Mouse (Mus musculus) CH12.LX (cell line): ENCODE results near the gene Spire2. TPM values are rescaled to one million over a fixed set of nuclear protein-coding genes. Genes with fewer than 3 reads are reported as not detected.

Experiments used
- DNase-seq: peaks from one replicate; pipeline ENCODE4 v3.0.0-alpha.2; 2013; ENCODE audit errors: extremely low read depth
- H3K27ac ChIP-seq: 2 replicates; pipeline ENCODE4 v1.5.1; 2012; ENCODE audit warnings: low read depth, mild to moderate bottlenecking, control low read depth, moderate library complexity; ENCODE audit not compliant: insufficient read depth
- H3K27me3 ChIP-seq: replicated peaks from 2 replicates; pipeline ENCODE3; 2012; ENCODE audit warnings: inconsistent platforms
- H3K36me3 ChIP-seq, 2 experiments: replicated peaks in 1 of 2; 2 replicates each; pipeline versions ENCODE3 to v1.6.1; 2012; ENCODE audit warnings: inconsistent platforms in 1 of 2, low read length in 1 of 2, mild to moderate bottlenecking in 1 of 2, mixed read lengths in 1 of 2, moderate library complexity in 1 of 2; ENCODE audit not compliant: control insufficient read depth in 1 of 2, insufficient read depth in 1 of 2
- H3K4me1 ChIP-seq, 2 experiments: 2 replicates each; pipeline ENCODE4 v1.6.1; 2012; ENCODE audit warnings: inconsistent platforms in 1 of 2, moderate library complexity in 1 of 2; ENCODE audit not compliant: insufficient read depth in 2 of 2, control insufficient read depth in 1 of 2
- H3K4me2 ChIP-seq: 2 replicates; pipeline ENCODE4 v1.6.1; 2012; ENCODE audit warnings: low read depth, mild to moderate bottlenecking, control low read depth; ENCODE audit not compliant: poor library complexity, insufficient read depth, severe bottlenecking
- H3K4me3 ChIP-seq, 3 experiments: fragments of 150-350 bp in 1 of 3; sonication (generic) in 1 of 3; replicated peaks in 1 of 3; 2 replicates each; pipeline versions ENCODE3 to v1.5.1; 2011 to 2012; ENCODE audit warnings: low read depth in 2 of 3, low read length in 2 of 3, mild to moderate bottlenecking in 2 of 3, moderate library complexity in 2 of 3, control low read depth in 1 of 3, improper control_type of control experiment in 1 of 3, inconsistent platforms in 1 of 3, mixed read lengths in 1 of 3; ENCODE audit not compliant: poor library complexity in 1 of 3
- H3K79me2 ChIP-seq: replicated peaks from 2 replicates; pipeline ENCODE4 v1.6.1; 2012; ENCODE audit warnings: mild to moderate bottlenecking, moderate library complexity; ENCODE audit not compliant: control insufficient read depth, poor library complexity, insufficient read depth, severe bottlenecking; ENCODE audit errors: extremely low read depth
- H3K9ac ChIP-seq: 2 replicates; pipeline ENCODE4 v1.6.1; 2012; ENCODE audit warnings: low read depth, mild to moderate bottlenecking, control low read depth, moderate library complexity; ENCODE audit not compliant: insufficient read depth
- H3K9me3 ChIP-seq: replicated peaks from 2 replicates; pipeline ENCODE3; 2012; ENCODE audit warnings: low read length, inconsistent platforms, mixed read lengths
- CHD1 ChIP-seq: IDR thresholded peaks from 2 replicates; pipeline ENCODE4 v1.6.1; 2012; ENCODE audit warnings: low read depth, low read length, improper control_type of control experiment, inconsistent platforms
- CHD2 ChIP-seq: IDR thresholded peaks from 2 replicates; pipeline ENCODE4 v1.6.1; 2011; ENCODE audit warnings: low read length, improper control_type of control experiment
- CTCF ChIP-seq, 2 experiments: IDR thresholded peaks in 1 of 2; conservative IDR thresholded peaks in 1 of 2; 2 replicates each; pipeline ENCODE4 v1.5.1; 2011 to 2012; ENCODE audit warnings: low read depth in 2 of 2, low read length in 2 of 2, improper control_type of control experiment in 1 of 2, inconsistent platforms in 1 of 2, mild to moderate bottlenecking in 1 of 2, moderate library complexity in 1 of 2
- HCFC1 ChIP-seq: IDR thresholded peaks from 2 replicates; pipeline ENCODE4 v1.6.1; 2012; ENCODE audit warnings: low read depth, mild to moderate bottlenecking, inconsistent platforms, low read length, improper control_type of control experiment
- MEF2A ChIP-seq: IDR thresholded peaks from 2 replicates; pipeline ENCODE4 v1.6.1; 2014; ENCODE audit warnings: low read depth, mild to moderate bottlenecking, inconsistent platforms, low read length, improper control_type of control experiment, borderline replicate concordance
- POLR2A ChIP-seq: IDR thresholded peaks from 2 replicates; pipeline ENCODE4 v1.6.1; 2011; ENCODE audit warnings: low read depth, mild to moderate bottlenecking, improper control_type of control experiment, low read length
- POLR2AphosphoS2 ChIP-seq: IDR thresholded peaks from 2 replicates; pipeline ENCODE4 v1.6.1; 2011; ENCODE audit warnings: low read depth, low read length, improper control_type of control experiment
- TBP ChIP-seq: conservative IDR thresholded peaks from 2 replicates; pipeline ENCODE4 v1.6.1; 2011; ENCODE audit warnings: low read depth, low read length, improper control_type of control experiment
- ZC3H11A ChIP-seq: IDR thresholded peaks from 2 replicates; pipeline ENCODE4 v1.6.1; 2012; ENCODE audit warnings: low read depth, mild to moderate bottlenecking, inconsistent platforms, low read length, improper control_type of control experiment
- ZKSCAN1 ChIP-seq: IDR thresholded peaks from 2 replicates; pipeline ENCODE4 v1.6.1; 2012; ENCODE audit warnings: low read depth, inconsistent platforms, low read length, improper control_type of control experiment, borderline replicate concordance
- dilution Hi-C: fragments of 300-500 bp; cut with MboI; formaldehyde crosslinking; loops from 2 replicates; pipeline ENCODE4 v1.14.3; 2020; ENCODE audit warnings: low sequenced_read_pairs; ENCODE audit not compliant: extremely low pct_unique_long_range_greater_than_20kb, extremely low pct_ligation_motif_present
- in situ Hi-C: fragments of 300-500 bp; cut with MboI; formaldehyde crosslinking; loops from 3 replicates; pipeline ENCODE4 v1.14.3; 2019; ENCODE audit warnings: low sequenced_read_pairs, low pct_ligation_motif_present, low pct_unique_long_range_greater_than_20kb, mixed read lengths
- polyA plus RNA-seq: library from polyadenylated mRNA; unstranded; fragments of >175 nt; gene quantifications from 2 replicates; pipeline ENCODE4 v1.2.1, GENCODE M21; 2012; ENCODE audit warnings: low read depth; ENCODE audit not compliant: insufficient read length
- total RNA-seq, 2 experiments: library from RNA; depleted of rRNA; stranded (reverse); fragments of 300-350 nt in 1 of 2; fragments of >200 nt in 1 of 2; gene quantifications; 2 replicates each; pipeline ENCODE4 v1.2.3; 2012 to 2014

The Spire2 gene
- total and polyA plus RNA-seq, 3 experiments: 1.1 to 2.9 (median 2.6) TPM

DNA sequence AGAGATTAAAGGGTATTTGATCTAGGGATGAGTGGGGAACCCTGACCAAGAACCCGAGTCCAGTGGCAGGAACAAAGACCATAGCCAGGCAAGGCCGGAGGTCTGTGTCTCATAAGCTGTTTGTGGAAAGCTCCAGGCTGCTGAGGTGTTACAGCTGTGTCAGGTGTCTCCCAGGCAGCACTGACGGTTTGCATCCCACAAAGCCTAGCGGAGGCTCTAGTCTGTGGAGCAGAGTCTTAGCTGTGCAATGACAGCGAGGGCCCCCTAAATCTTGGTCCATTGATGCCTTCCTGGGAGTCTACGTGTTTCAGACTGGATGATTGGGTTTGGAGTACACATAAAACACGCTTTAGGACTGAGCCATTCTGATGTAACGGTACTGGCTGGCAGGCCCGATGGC is 69.4 kb downstream of the Spire2 start:
- DNase-seq: no peak
- no peak for TF ChIP-seq ZKSCAN1
- no peak for TF ChIP-seq CTCF (conservative IDR thresholded peaks at IDR 0.05 in 1 of 2, IDR thresholded peaks at IDR 0.05 in 1 of 2; ENCODE audit: low read depth in 2 of 2, low read length in 2 of 2)
- in situ Hi-C loops: no loop called here
- H3K4me1 ChIP-seq: peaks cover 0 to 8% of the 10 kb centered on the region in 2 experiments; a peak in 2 of 4 replicates
- no peak overlapping the region for H3K4me3 ChIP-seq
- H3K4me2 ChIP-seq: no peak overlapping the region
- H3K36me3 ChIP-seq: peaks cover 57 to 71% of the 10 kb centered on the region in 2 experiments
- H3K79me2 ChIP-seq: no peaks in the 10 kb centered on the region
- no peaks in the 10 kb centered on the region for H3K27me3 ChIP-seq
- H3K9me3 ChIP-seq: no peaks in the 10 kb centered on the region
- dilution Hi-C loops: no loop called here
- H3K27ac ChIP-seq: no peak overlapping the region
- H3K9ac ChIP-seq: no peak overlapping the region

DNA sequence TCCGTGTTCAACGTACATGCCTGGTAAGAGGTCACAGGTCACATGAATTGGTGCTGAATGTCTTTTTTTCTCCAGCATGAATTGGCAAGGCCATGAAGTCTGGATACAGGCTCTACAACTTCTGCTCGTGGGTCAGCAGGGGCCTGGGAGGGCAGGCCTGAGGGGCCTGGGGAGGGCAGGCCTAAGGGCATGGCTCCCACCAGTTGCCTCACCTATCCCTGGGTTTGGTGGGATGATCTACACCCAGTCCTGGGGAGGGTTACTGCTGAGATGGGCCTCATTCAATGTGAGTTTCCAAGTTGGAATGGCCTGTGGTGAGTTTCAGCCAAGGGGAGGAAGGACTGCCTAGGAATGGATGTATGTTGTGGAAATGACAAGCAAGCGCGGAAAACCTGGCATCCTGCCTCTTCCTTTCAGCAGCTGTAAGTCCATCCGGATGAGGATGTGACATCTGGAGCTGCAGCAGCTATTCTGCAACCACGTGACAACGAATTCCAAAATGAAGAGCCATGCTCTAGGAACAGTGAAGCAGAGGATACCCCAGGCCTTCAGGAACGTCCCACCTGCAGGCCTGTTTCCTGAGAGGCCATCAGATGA is 70.3 kb downstream of the Spire2 start:
- Histone ChIP-seq H3K79me2 (no peaks in the 10 kb centered on the region), H3K27me3 (peaks cover 5% of the 10 kb centered on the region), H3K4me2 (no peak overlapping the region), H3K4me3 (no peak overlapping the region), H3K27ac (no peak overlapping the region), H3K4me1 (peaks cover 2 to 11% of the 10 kb centered on the region in 2 experiments), H3K9ac (no peak overlapping the region), H3K36me3 (peaks cover 49 to 64% of the 10 kb centered on the region in 2 experiments), H3K9me3 (no peaks in the 10 kb centered on the region)
- in situ Hi-C loops (no loop called here), dilution Hi-C loops (no loop called here)
- no peak for DNase-seq
- TF ChIP-seq POLR2AphosphoS2 (peak; percentile 31; the same call in 1 of the 2 replicates), POLR2A (no peak)
- TF ChIP-seq, all 38 proteins: peak for 1

DNA sequence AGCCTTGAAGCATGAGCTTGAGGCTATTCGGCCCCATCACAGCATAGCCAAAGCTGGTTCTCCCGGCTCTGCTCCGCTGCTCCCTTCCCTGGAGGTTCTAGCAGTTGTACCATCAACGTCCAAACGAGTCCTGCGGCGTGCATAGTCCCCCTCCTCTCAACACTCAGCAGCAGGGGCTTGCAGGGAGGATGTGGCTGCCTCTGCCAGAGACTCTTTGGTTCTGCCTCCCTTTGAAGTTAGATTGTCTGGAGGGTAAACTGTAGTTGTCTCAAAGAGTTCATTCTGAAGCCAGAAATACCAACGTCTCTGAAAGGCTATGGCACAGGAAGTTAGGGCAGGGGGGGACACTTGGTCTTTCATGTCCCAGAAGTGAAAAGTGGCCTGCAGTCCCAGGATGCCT is 72.0 kb downstream of the Spire2 start:
- H3K9ac ChIP-seq: no peak overlapping the region
- H3K36me3 ChIP-seq: peaks cover 32 to 47% of the 10 kb centered on the region in 2 experiments
- H3K4me2 ChIP-seq: no peak overlapping the region
- H3K4me1 ChIP-seq: peaks cover 13 to 27% of the 10 kb centered on the region in 2 experiments
- peaks cover 19% of the 10 kb centered on the region for H3K27me3 ChIP-seq
- dilution Hi-C loops: no loop called here
- in situ Hi-C loops: no loop called here
- TF ChIP-seq CHD2 (no peak), TBP (no peak), MEF2A (no peak), ZC3H11A (no peak), CHD1 (no peak), CTCF (conservative IDR thresholded peaks at IDR 0.05 in 1 of 2, IDR thresholded peaks at IDR 0.05 in 1 of 2; ENCODE audit: low read depth in 2 of 2, low read length in 2 of 2) (no peak), HCFC1 (no peak)
- no peak overlapping the region for H3K4me3 ChIP-seq
- no peak overlapping the region for H3K27ac ChIP-seq
- DNase-seq: no peak
- H3K79me2 ChIP-seq: no peaks in the 10 kb centered on the region
- no peaks in the 10 kb centered on the region for H3K9me3 ChIP-seq
